Mouse (Mus musculus): ENCODE measurements around the gene Chrnd. TPM values are rescaled to one million over a fixed set of nuclear protein-coding genes. Genes with fewer than 3 reads are reported as not detected.

The Chrnd gene
- polyA plus RNA-seq, 1 experiment from 2014 or later, result not detected

DNA sequence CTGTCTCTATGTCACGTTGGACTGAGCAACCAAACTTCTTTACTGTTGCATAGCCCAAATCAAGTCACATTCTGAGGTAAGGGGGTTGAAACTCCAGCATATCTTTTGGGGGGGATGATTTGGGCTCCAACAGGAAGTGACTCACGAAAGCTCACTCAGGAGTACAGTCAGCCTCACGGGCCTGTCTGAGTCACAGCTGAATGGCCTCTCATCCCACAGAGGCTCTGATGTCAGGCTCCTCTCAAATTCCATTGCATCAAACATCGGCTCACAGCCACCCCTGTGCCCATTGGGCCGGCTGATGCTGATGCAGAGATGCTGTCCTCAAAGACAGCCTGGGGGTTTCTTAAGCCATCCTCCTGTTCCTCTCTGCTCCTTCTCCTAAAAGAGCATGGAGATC lies 9.5 kb upstream of the Chrnd start:
- Histone ChIP-seq H3K36me3 (replicated peaks; ENCODE audit: control insufficient read depth, insufficient read depth) (no peaks in the 10 kb centered on the region), H3K9me3 (ENCODE audit: control insufficient read depth, low read length) (no peaks in the 10 kb centered on the region), H3K27me3 (ENCODE audit: control insufficient read depth, insufficient read depth, low read length) (peaks cover 33% of the 10 kb centered on the region), H3K27ac (no peak overlapping the region), H3K4me2 (replicated peaks) (no peak overlapping the region), H3K4me1 (replicated peaks; ENCODE audit: control insufficient read depth, insufficient read depth, low read length) (peaks cover 14% of the 10 kb centered on the region), H3K9ac (no peak overlapping the region), H3K4me3 (replicated peaks; ENCODE audit: low read length) (no peak overlapping the region)
- ATAC-seq (ENCODE audit: low FRiP score) (no peak), DNase-seq (ENCODE audit: low spot score) (no peak)
- WGBS, result 66% methylated on average over 5 of the region's 5 CpGs

- no peak for ATAC-seq (ENCODE audit: low FRiP score)
- no peak within 1 kb of the TSS for H3K27ac ChIP-seq
- H3K4me2 ChIP-seq (replicated peaks), result no peak within 1 kb of the TSS
- H3K36me3 ChIP-seq (replicated peaks; ENCODE audit: control insufficient read depth, insufficient read depth), result no peaks in the 10 kb centered on the region
- DNase-seq (ENCODE audit: low spot score), result no peak
- H3K9me3 ChIP-seq (ENCODE audit: control insufficient read depth, low read length), result no peaks in the 10 kb centered on the region
- H3K4me1 ChIP-seq (replicated peaks; ENCODE audit: control insufficient read depth, insufficient read depth, low read length), result peaks cover 14% of the 10 kb centered on the region; the same call in 1 of the 2 replicates
- no peak within 1 kb of the TSS for H3K9ac ChIP-seq
- 64% methylated on average over 9 of the region's 9 CpGs for WGBS
- no peak within 1 kb of the TSS for H3K4me3 ChIP-seq (replicated peaks; ENCODE audit: low read length)
- peaks cover 49% of the 10 kb centered on the region for H3K27me3 ChIP-seq (ENCODE audit: control insufficient read depth, insufficient read depth, low read length)
These were observed 7.4 kb upstream of the Chrnd start, which contains the start of gene Prss56 for GRCm38 (mm10) chr1:87183013-87183412. Gene Prss56, plus strand, starts transcription at chr1:87183313.

DNA sequence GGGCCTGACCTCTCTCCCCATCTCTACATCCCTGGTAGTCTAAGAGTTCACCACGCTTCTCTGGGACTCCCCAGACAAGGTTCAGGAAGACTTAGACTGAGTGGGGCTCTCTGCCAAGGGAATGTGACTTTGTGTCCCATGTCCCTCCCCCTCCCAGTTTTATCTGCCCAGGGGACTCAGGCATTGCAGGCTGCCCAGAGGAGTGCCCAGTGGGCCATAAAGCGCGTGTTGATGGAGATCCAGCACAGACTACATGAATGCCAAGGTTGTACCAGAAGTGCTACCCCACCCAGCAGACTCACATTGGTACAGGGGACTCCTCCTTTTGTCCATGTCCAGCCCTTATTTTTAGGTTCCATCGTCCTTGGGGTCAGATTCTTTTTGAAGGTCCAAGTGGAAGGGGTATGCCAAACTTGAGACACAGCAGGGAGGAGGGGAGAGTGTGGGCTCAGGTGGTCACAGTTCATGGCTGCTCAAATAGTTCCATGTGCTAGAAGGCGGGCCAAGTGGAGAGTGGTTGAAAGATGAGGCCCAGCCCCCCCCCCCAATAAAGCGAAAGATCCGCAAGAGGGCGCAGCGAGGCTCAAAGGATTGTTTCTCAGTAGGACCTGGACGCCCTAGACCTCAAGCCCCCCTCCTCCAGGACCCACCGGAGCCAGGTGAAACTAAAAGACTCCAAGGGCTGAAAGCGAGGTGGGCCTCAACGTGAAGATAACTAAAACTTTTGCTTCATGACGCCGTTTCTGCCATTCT lies 6.2 kb upstream of the Chrnd start:
- ATAC-seq (ENCODE audit: low FRiP score) (no peak), DNase-seq (ENCODE audit: low spot score) (no peak)
- H3K4me1 ChIP-seq (replicated peaks; ENCODE audit: control insufficient read depth, insufficient read depth, low read length), result peaks cover 14% of the 10 kb centered on the region; the same call in 1 of the 2 replicates
- H3K9me3 ChIP-seq (ENCODE audit: control insufficient read depth, low read length), result no peaks in the 10 kb centered on the region
- H3K27ac ChIP-seq, result no peak overlapping the region
- WGBS, result 33% methylated on average over 15 of the region's 15 CpGs
- no peak overlapping the region for H3K9ac ChIP-seq
- H3K27me3 ChIP-seq (ENCODE audit: control insufficient read depth, insufficient read depth, low read length), result peaks cover 49% of the 10 kb centered on the region
- no peaks in the 10 kb centered on the region for H3K36me3 ChIP-seq (replicated peaks; ENCODE audit: control insufficient read depth, insufficient read depth)
- peak overlapping the region; percentile 35 for H3K4me2 ChIP-seq (replicated peaks)
- no peak overlapping the region for H3K4me3 ChIP-seq (replicated peaks; ENCODE audit: low read length)

- Histone ChIP-seq H3K4me3 (replicated peaks; ENCODE audit: low read length) (no peak overlapping the region), H3K9me3 (ENCODE audit: control insufficient read depth, low read length) (no peaks in the 10 kb centered on the region), H3K4me2 (replicated peaks) (peak overlapping the region; percentile 35), H3K36me3 (replicated peaks; ENCODE audit: control insufficient read depth, insufficient read depth) (no peaks in the 10 kb centered on the region), H3K27ac (no peak overlapping the region), H3K4me1 (replicated peaks; ENCODE audit: control insufficient read depth, insufficient read depth, low read length) (peaks cover 14% of the 10 kb centered on the region; the same call in 1 of the 2 replicates), H3K27me3 (ENCODE audit: control insufficient read depth, insufficient read depth, low read length) (peaks cover 49% of the 10 kb centered on the region), H3K9ac (0 out of 2 replicates have a peak overlapping the region, but pooled peaks have one; percentile 25)
- 0 out of 2 replicates have a peak, but pooled peaks have one; percentile 15 for ATAC-seq (ENCODE audit: low FRiP score)
- 8% methylated on average over 20 of the region's 20 CpGs for WGBS
- peak; percentile 74 for DNase-seq (ENCODE audit: low spot score)
These were observed 5.7 kb upstream of the Chrnd start for GRCm38 (mm10) chr1:87184751-87185139.

DNA sequence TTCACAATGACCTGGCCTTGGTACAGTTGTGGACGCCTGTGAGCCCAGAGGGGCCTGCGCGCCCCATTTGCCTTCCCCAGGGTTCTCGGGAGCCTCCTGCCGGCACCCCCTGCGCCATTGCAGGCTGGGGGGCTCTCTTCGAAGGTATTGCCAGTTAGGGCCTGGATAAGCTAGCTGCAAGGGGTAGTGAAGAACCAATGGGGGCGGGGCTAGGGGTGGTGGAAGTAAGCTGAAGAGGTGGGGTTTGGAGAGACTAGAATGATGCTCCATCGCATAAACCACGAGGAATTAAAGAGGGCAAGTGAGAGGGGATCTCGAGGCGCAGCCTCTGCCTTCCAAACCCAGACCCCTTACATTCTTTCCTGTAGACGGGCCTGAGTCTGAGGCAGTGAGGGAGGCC lies 4.9 kb upstream of the Chrnd start:
- H3K4me1 ChIP-seq (replicated peaks; ENCODE audit: control insufficient read depth, insufficient read depth, low read length), result peaks cover 14% of the 10 kb centered on the region; the same call in 1 of the 2 replicates
- ATAC-seq (ENCODE audit: low FRiP score) (0 out of 2 replicates have a peak, but pooled peaks have one; percentile 27), DNase-seq (ENCODE audit: low spot score) (no peak)
- H3K4me3 ChIP-seq (replicated peaks; ENCODE audit: low read length), result no peak overlapping the region
- H3K4me2 ChIP-seq (replicated peaks), result no peak overlapping the region
- peaks cover 49% of the 10 kb centered on the region for H3K27me3 ChIP-seq (ENCODE audit: control insufficient read depth, insufficient read depth, low read length)
- H3K36me3 ChIP-seq (replicated peaks; ENCODE audit: control insufficient read depth, insufficient read depth), result no peaks in the 10 kb centered on the region
- H3K9ac ChIP-seq, result no peak overlapping the region
- no peaks in the 10 kb centered on the region for H3K9me3 ChIP-seq (ENCODE audit: control insufficient read depth, low read length)
- no peak overlapping the region for H3K27ac ChIP-seq
- 12% methylated on average over 13 of the region's 13 CpGs for WGBS

DNA sequence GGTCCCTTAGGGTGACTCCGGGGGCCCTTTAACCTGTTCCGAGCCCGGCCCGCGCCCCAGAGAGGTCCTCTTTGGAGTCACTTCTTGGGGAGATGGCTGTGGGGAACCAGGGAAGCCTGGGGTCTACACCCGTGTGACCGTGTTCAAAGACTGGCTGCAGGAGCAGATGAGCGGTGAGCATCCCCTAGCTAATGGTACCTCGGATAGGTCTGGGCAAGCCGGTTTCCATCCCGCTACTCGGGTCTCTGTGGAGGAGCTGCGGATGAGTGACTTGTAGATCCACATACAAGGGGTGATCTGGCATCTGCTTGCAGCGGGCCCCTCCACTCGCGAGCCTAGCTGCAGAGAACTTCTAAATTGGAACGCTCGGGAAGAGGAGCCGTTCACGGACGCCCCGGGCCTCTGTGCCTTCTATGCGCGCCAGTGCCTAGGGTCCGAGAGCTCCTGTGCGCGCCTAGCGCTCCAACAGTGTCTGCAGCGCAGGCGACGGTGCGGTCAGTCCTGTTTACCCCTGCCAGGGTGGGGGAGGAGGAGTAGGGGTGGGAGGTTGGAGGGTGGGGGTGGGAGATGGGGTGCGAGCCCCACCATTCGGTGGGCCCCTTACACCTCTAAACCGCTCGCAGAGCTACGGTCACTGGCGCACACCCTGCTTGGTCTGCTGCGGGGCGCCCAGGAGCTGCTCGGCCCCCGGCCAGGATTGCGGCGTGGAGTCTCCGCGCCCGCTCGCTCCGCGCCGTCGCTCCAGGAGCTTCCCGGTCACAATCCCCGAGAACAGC lies 4.0 kb upstream of the Chrnd start:
- Histone ChIP-seq H3K27me3 (ENCODE audit: control insufficient read depth, insufficient read depth, low read length) (peaks cover 49% of the 10 kb centered on the region), H3K4me3 (replicated peaks; ENCODE audit: low read length) (peak overlapping the region; percentile 49), H3K36me3 (replicated peaks; ENCODE audit: control insufficient read depth, insufficient read depth) (no peaks in the 10 kb centered on the region), H3K4me2 (replicated peaks) (peak overlapping the region; percentile 76), H3K4me1 (replicated peaks; ENCODE audit: control insufficient read depth, insufficient read depth, low read length) (peaks cover 14% of the 10 kb centered on the region; the same call in 1 of the 2 replicates), H3K27ac (no peak overlapping the region), H3K9me3 (ENCODE audit: control insufficient read depth, low read length) (no peaks in the 10 kb centered on the region), H3K9ac (peak overlapping the region; percentile 59)
- no peak for DNase-seq (ENCODE audit: low spot score)
- WGBS, result 2% methylated on average over 54 of the region's 54 CpGs
- ATAC-seq (ENCODE audit: low FRiP score), result peak; percentile 54

DNA sequence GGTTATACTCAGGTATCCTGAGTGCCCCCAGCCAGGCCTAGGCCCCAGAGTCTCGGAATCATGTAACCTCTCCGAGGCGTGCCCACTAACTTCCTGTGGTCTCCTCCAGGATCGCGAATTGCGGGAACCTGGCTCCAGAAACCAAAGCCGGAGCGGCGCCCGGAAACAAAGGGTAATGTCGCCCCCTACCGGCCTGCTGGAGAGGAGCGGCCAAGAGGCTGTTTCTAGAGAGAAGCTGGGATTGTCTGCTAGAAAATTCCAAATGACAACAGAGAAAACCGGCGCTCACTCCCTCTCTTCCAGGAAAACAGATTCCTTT lies 3.4 kb upstream of the Chrnd start:
- H3K9ac ChIP-seq, result peak overlapping the region; percentile 59
- H3K36me3 ChIP-seq (replicated peaks; ENCODE audit: control insufficient read depth, insufficient read depth), result no peaks in the 10 kb centered on the region
- peak overlapping the region; percentile 76 for H3K4me2 ChIP-seq (replicated peaks)
- H3K4me1 ChIP-seq (replicated peaks; ENCODE audit: control insufficient read depth, insufficient read depth, low read length), result peaks cover 14% of the 10 kb centered on the region; the same call in 1 of the 2 replicates
- DNase-seq (ENCODE audit: low spot score) (peak; percentile 89), ATAC-seq (ENCODE audit: low FRiP score) (no peak; the same call in 1 of the 2 replicates)
- no peaks in the 10 kb centered on the region for H3K9me3 ChIP-seq (ENCODE audit: control insufficient read depth, low read length)
- no peak overlapping the region for H3K27ac ChIP-seq
- peaks cover 49% of the 10 kb centered on the region for H3K27me3 ChIP-seq (ENCODE audit: control insufficient read depth, insufficient read depth, low read length)
- 2% methylated on average over 15 of the region's 15 CpGs for WGBS
- peak overlapping the region; percentile 49 for H3K4me3 ChIP-seq (replicated peaks; ENCODE audit: low read length)

DNA sequence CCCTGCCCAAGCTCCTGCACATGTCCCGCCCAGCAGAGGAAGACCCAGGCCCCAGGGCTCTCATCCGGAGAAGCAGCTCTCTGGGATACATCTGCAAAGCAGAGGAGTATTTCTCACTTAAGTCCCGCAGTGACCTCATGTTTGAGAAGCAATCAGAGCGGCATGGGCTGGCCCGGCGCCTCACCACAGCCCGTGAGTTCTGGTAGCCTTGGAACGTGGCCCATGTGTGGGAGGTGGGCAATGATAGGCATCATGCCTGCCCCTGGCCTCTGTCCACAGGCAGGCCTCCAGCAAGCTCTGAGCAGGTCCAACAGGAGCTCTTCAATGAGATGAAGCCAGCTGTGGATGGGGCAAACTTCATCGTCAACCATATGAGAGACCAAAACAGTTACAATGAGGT lies 6.9 kb downstream of the Chrnd start:
- H3K4me2 ChIP-seq (replicated peaks), result no peak overlapping the region
- H3K9ac ChIP-seq, result no peak overlapping the region
- H3K27ac ChIP-seq, result no peak overlapping the region
- H3K4me3 ChIP-seq (replicated peaks; ENCODE audit: low read length), result no peak overlapping the region
- H3K9me3 ChIP-seq (ENCODE audit: control insufficient read depth, low read length), result no peaks in the 10 kb centered on the region
- no peaks in the 10 kb centered on the region for H3K36me3 ChIP-seq (replicated peaks; ENCODE audit: control insufficient read depth, insufficient read depth)
- DNase-seq (ENCODE audit: low spot score) (no peak), ATAC-seq (ENCODE audit: low FRiP score) (no peak)
- no peaks in the 10 kb centered on the region for H3K4me1 ChIP-seq (replicated peaks; ENCODE audit: control insufficient read depth, insufficient read depth, low read length)
- WGBS, result 85% methylated on average over 9 of the region's 9 CpGs
- no peaks in the 10 kb centered on the region for H3K27me3 ChIP-seq (ENCODE audit: control insufficient read depth, insufficient read depth, low read length)
